Mouse (Mus musculus) C2C12 (cell line): Measurements from ENCODE around the gene Olfm1.

Source experiments
- CTCF ChIP-seq: IDR thresholded peaks from one replicate; pipeline ENCODE4 v1.5.1; 2011; ENCODE audit not compliant: control insufficient read depth, insufficient read depth, insufficient read length
- MAX ChIP-seq: IDR thresholded peaks from one replicate; pipeline ENCODE4 v1.6.1; 2011; ENCODE audit warnings: mild to moderate bottlenecking, control low read depth

- TF ChIP-seq CTCF = no peak
- no peak for TF ChIP-seq MAX
Measured at GRCm38 (mm10) chr2:28178600-28178999, 14.2 kb upstream of the Olfm1 start.
